Mouse (Mus musculus) kidney, adult 2 months (tissue): ENCODE data around the gene Ugt1a9.

Experiments
- CTCF ChIP-seq: fragments of 200-500 bp; conservative IDR thresholded peaks from 2 replicates; pipeline ENCODE4 v1.5.1; 2011; ENCODE audit warnings: low read depth, mild to moderate bottlenecking, control low read depth, low read length, moderate library complexity, mixed read lengths; ENCODE audit not compliant: insufficient read depth, insufficient read length
- POLR2A ChIP-seq: fragments of 200-500 bp; IDR thresholded peaks from one replicate; pipeline ENCODE4 v1.6.1; 2011; ENCODE audit warnings: low read depth, low read length, control low read depth

- no peak for TF ChIP-seq POLR2A
- TF ChIP-seq CTCF, result no peak
Observed at GRCm38 (mm10) chr1:88237311-88237710, 166.7 kb downstream of the Ugt1a9 start.
